Mouse (Mus musculus): ENCODE results near the gene Htra3. TPM values are rescaled to one million over a fixed set of nuclear protein-coding genes. Genes with fewer than 3 reads are reported as not detected.
A peak's percentile ranks its signal among the peaks of the same experiment; 100 is the strongest.

The Htra3 gene
- 3.7 and 4.1 TPM in 2 replicates for polyA plus RNA-seq (2014; fragmentation: Nextera tagmentation; extraction: Ambion mirVana)

GRCm38 (mm10) chr5:35679256-35680155, at the start of gene Htra3:
Htra3 (minus strand) TSS chr5:35679782.
- WGBS (ENCODE audit: insufficient replicate concordance): 10% methylated on average over 38 of the region's 42 CpGs
- Histone ChIP-seq H3K9me3 (replicated peaks; ENCODE audit: control insufficient read depth, low read length) (no peaks in the 10 kb centered on the region), H3K36me3 (ENCODE audit: control insufficient read depth, insufficient read depth, low read length) (no peaks in the 10 kb centered on the region), H3K9ac (ENCODE audit: low read depth, low read length) (peak within 1 kb of the TSS; percentile 60), H3K4me2 (peak within 1 kb of the TSS; percentile 77), H3K4me3 (ENCODE audit: low read depth, low read length) (peak within 1 kb of the TSS; percentile 45), H3K27me3 (ENCODE audit: control insufficient read depth, insufficient read depth, low read length) (peaks cover 56% of the 10 kb centered on the region), H3K4me1 (ENCODE audit: control insufficient read depth, insufficient read depth, low read length) (peaks cover 12% of the 10 kb centered on the region), H3K27ac (ENCODE audit: low read depth, low read length) (no peak within 1 kb of the TSS)
- ATAC-seq (replicated peaks; ENCODE audit: insufficient number of reproducible peaks, low FRiP score, low TSS enrichment): no peak

- Histone ChIP-seq H3K4me1 (ENCODE audit: control insufficient read depth, insufficient read depth, low read length) (0 out of 2 replicates have a peak, but pooled peaks cover 4% of the 10 kb centered on the region), H3K9ac (ENCODE audit: low read depth, low read length) (peak overlapping the region; percentile 48; the same call in 1 of the 2 replicates), H3K9me3 (replicated peaks; ENCODE audit: control insufficient read depth, low read length) (no peaks in the 10 kb centered on the region), H3K27me3 (ENCODE audit: control insufficient read depth, insufficient read depth, low read length) (no peaks in the 10 kb centered on the region), H3K4me3 (ENCODE audit: low read depth, low read length) (peak overlapping the region; percentile 31), H3K27ac (ENCODE audit: low read depth, low read length) (peak overlapping the region; percentile 65), H3K4me2 (peak overlapping the region; percentile 50), H3K36me3 (ENCODE audit: control insufficient read depth, insufficient read depth, low read length) (no peaks in the 10 kb centered on the region)
- peak; percentile 60; the same call in 1 of the 2 replicates for ATAC-seq (replicated peaks; ENCODE audit: insufficient number of reproducible peaks, low FRiP score, low TSS enrichment)
- WGBS (ENCODE audit: insufficient replicate concordance): 51% methylated on average over 11 of the region's 11 CpGs
Observed at GRCm38 (mm10) chr5:35728957-35729460, 49.4 kb upstream of the Htra3 start.

GRCm38 (mm10) chr5:35728344-35728956, 48.9 kb upstream of the Htra3 start:
- Histone ChIP-seq H3K27ac (ENCODE audit: low read depth, low read length) (peak overlapping the region; percentile 65), H3K4me2 (peak overlapping the region; percentile 50), H3K4me1 (ENCODE audit: control insufficient read depth, insufficient read depth, low read length) (peaks cover 6% of the 10 kb centered on the region; the same call in 1 of the 2 replicates), H3K27me3 (ENCODE audit: control insufficient read depth, insufficient read depth, low read length) (no peaks in the 10 kb centered on the region), H3K9ac (ENCODE audit: low read depth, low read length) (peak overlapping the region; percentile 48; the same call in 1 of the 2 replicates), H3K9me3 (replicated peaks; ENCODE audit: control insufficient read depth, low read length) (no peaks in the 10 kb centered on the region), H3K4me3 (ENCODE audit: low read depth, low read length) (peak overlapping the region; percentile 31), H3K36me3 (ENCODE audit: control insufficient read depth, insufficient read depth, low read length) (no peaks in the 10 kb centered on the region)
- no peak for ATAC-seq (replicated peaks; ENCODE audit: insufficient number of reproducible peaks, low FRiP score, low TSS enrichment)
- 68% methylated on average over 12 of the region's 12 CpGs for WGBS (ENCODE audit: insufficient replicate concordance)

GRCm38 (mm10) chr5:35727447-35727846, 47.9 kb upstream of the Htra3 start:
- H3K27ac ChIP-seq (ENCODE audit: low read depth, low read length): no peak overlapping the region
- 87% methylated on average over 5 of the region's 5 CpGs for WGBS (ENCODE audit: insufficient replicate concordance)
- peak overlapping the region; percentile 50 for H3K4me2 ChIP-seq
- no peaks in the 10 kb centered on the region for H3K9me3 ChIP-seq (replicated peaks; ENCODE audit: control insufficient read depth, low read length)
- no peak overlapping the region for H3K4me3 ChIP-seq (ENCODE audit: low read depth, low read length)
- H3K9ac ChIP-seq (ENCODE audit: low read depth, low read length): no peak overlapping the region
- peaks cover 16% of the 10 kb centered on the region for H3K4me1 ChIP-seq (ENCODE audit: control insufficient read depth, insufficient read depth, low read length)
- no peak for ATAC-seq (replicated peaks; ENCODE audit: insufficient number of reproducible peaks, low FRiP score, low TSS enrichment)
- H3K27me3 ChIP-seq (ENCODE audit: control insufficient read depth, insufficient read depth, low read length): no peaks in the 10 kb centered on the region
- H3K36me3 ChIP-seq (ENCODE audit: control insufficient read depth, insufficient read depth, low read length): no peaks in the 10 kb centered on the region

GRCm38 (mm10) chr5:35725840-35726239, 46.3 kb upstream of the Htra3 start:
- no peaks in the 10 kb centered on the region for H3K36me3 ChIP-seq (ENCODE audit: control insufficient read depth, insufficient read depth, low read length)
- H3K27ac ChIP-seq (ENCODE audit: low read depth, low read length): no peak overlapping the region
- no peaks in the 10 kb centered on the region for H3K9me3 ChIP-seq (replicated peaks; ENCODE audit: control insufficient read depth, low read length)
- 78% methylated on average over 3 of the region's 3 CpGs for WGBS (ENCODE audit: insufficient replicate concordance)
- H3K4me3 ChIP-seq (ENCODE audit: low read depth, low read length): no peak overlapping the region
- no peak for ATAC-seq (replicated peaks; ENCODE audit: insufficient number of reproducible peaks, low FRiP score, low TSS enrichment)
- no peak overlapping the region for H3K9ac ChIP-seq (ENCODE audit: low read depth, low read length)
- H3K4me2 ChIP-seq: no peak overlapping the region
- H3K27me3 ChIP-seq (ENCODE audit: control insufficient read depth, insufficient read depth, low read length): no peaks in the 10 kb centered on the region
- H3K4me1 ChIP-seq (ENCODE audit: control insufficient read depth, insufficient read depth, low read length): peaks cover 19% of the 10 kb centered on the region

- Histone ChIP-seq H3K36me3 (ENCODE audit: control insufficient read depth, insufficient read depth, low read length) (no peaks in the 10 kb centered on the region), H3K9me3 (replicated peaks; ENCODE audit: control insufficient read depth, low read length) (no peaks in the 10 kb centered on the region), H3K27ac (ENCODE audit: low read depth, low read length) (no peak overlapping the region), H3K4me2 (no peak overlapping the region), H3K27me3 (ENCODE audit: control insufficient read depth, insufficient read depth, low read length) (no peaks in the 10 kb centered on the region), H3K4me3 (ENCODE audit: low read depth, low read length) (no peak overlapping the region), H3K9ac (ENCODE audit: low read depth, low read length) (no peak overlapping the region), H3K4me1 (ENCODE audit: control insufficient read depth, insufficient read depth, low read length) (peaks cover 33% of the 10 kb centered on the region)
- WGBS (ENCODE audit: insufficient replicate concordance): 69% methylated on average over 5 of the region's 5 CpGs
- ATAC-seq (replicated peaks; ENCODE audit: insufficient number of reproducible peaks, low FRiP score, low TSS enrichment): no peak
Observed at GRCm38 (mm10) chr5:35723900-35724299, 44.3 kb upstream of the Htra3 start.

- H3K4me3 ChIP-seq (ENCODE audit: low read depth, low read length): no peak overlapping the region
- 15% methylated on average over 2 of the region's 2 CpGs for WGBS (ENCODE audit: insufficient replicate concordance)
- no peaks in the 10 kb centered on the region for H3K27me3 ChIP-seq (ENCODE audit: control insufficient read depth, insufficient read depth, low read length)
- no peaks in the 10 kb centered on the region for H3K36me3 ChIP-seq (ENCODE audit: control insufficient read depth, insufficient read depth, low read length)
- no peak overlapping the region for H3K9ac ChIP-seq (ENCODE audit: low read depth, low read length)
- no peak for ATAC-seq (replicated peaks; ENCODE audit: insufficient number of reproducible peaks, low FRiP score, low TSS enrichment)
- H3K9me3 ChIP-seq (replicated peaks; ENCODE audit: control insufficient read depth, low read length): no peaks in the 10 kb centered on the region
- peak overlapping the region; percentile 76 for H3K27ac ChIP-seq (ENCODE audit: low read depth, low read length)
- H3K4me2 ChIP-seq: no peak overlapping the region
- H3K4me1 ChIP-seq (ENCODE audit: control insufficient read depth, insufficient read depth, low read length): peaks cover 34% of the 10 kb centered on the region
Observed at GRCm38 (mm10) chr5:35722654-35723053, 43.1 kb upstream of the Htra3 start.

GRCm38 (mm10) chr5:35721933-35722332, 42.4 kb upstream of the Htra3 start:
- no peak overlapping the region for H3K9ac ChIP-seq (ENCODE audit: low read depth, low read length)
- no peaks in the 10 kb centered on the region for H3K9me3 ChIP-seq (replicated peaks; ENCODE audit: control insufficient read depth, low read length)
- peaks cover 34% of the 10 kb centered on the region for H3K4me1 ChIP-seq (ENCODE audit: control insufficient read depth, insufficient read depth, low read length)
- no peak for ATAC-seq (replicated peaks; ENCODE audit: insufficient number of reproducible peaks, low FRiP score, low TSS enrichment)
- no peak overlapping the region for H3K4me2 ChIP-seq
- no peaks in the 10 kb centered on the region for H3K36me3 ChIP-seq (ENCODE audit: control insufficient read depth, insufficient read depth, low read length)
- WGBS (ENCODE audit: insufficient replicate concordance): 85% methylated on average over 2 of the region's 2 CpGs
- H3K4me3 ChIP-seq (ENCODE audit: low read depth, low read length): no peak overlapping the region
- no peak overlapping the region for H3K27ac ChIP-seq (ENCODE audit: low read depth, low read length)
- no peaks in the 10 kb centered on the region for H3K27me3 ChIP-seq (ENCODE audit: control insufficient read depth, insufficient read depth, low read length)
